Mouse (Mus musculus): ENCODE results near the gene Rxra. TPM values are rescaled to one million over a fixed set of nuclear protein-coding genes. Genes with fewer than 3 reads are reported as not detected.

The Rxra gene
- polyA plus RNA-seq, 1 experiment from 2014 or later = 4.4 TPM

DNA sequence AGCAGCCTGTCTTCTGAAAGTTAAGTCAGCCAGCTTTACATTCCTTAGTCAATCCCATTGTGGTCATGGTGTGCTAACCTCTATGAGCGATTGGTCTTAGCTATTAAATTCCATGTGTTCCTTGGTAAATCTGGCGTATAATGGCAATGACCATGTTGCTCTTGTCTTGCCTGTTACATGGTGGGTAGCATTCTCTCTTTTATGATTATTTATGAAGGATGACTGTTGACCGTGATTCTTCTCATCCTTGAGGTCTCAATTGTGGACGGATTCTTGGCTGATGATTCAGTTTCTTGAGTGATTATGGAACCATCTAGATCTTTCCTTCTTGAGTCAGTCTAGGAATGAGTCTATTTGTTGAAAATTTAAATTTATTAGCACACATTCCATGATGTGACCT lies 133.7 kb downstream of the Rxra start:
- peaks cover 3% of the 10 kb centered on the region; the same call in 1 of the 2 replicates for H3K4me1 ChIP-seq (replicated peaks)
- no peak overlapping the region for H3K9ac ChIP-seq (replicated peaks)
- no peaks in the 10 kb centered on the region for H3K36me3 ChIP-seq
- no peak for ATAC-seq
- no peak overlapping the region for H3K27ac ChIP-seq
- H3K4me3 ChIP-seq (replicated peaks) = no peak overlapping the region
- no peak overlapping the region for H3K4me2 ChIP-seq (replicated peaks)
- 96% methylated on average over 4 of the region's 4 CpGs for WGBS
- peaks cover 3% of the 10 kb centered on the region; the same call in 1 of the 2 replicates for H3K9me3 ChIP-seq
- no peaks in the 10 kb centered on the region for H3K27me3 ChIP-seq

Other genes starting within 250 kb of the Rxra start
- gene Vav2, start 249.4 kb upstream of the Rxra start, polyA plus RNA-seq (2015; fragmentation: Nextera tagmentation; extraction: Ambion mirVana) = 12.7 and 15.4 TPM in 2 replicates
- 27.9 and 29.0 TPM in 2 replicates for gene Brd3os, start 234.1 kb upstream of the Rxra start, polyA plus RNA-seq (2015; fragmentation: Nextera tagmentation; extraction: Ambion mirVana)
- 145 and 153 TPM in 2 replicates for gene Brd3, start 168.8 kb upstream of the Rxra start, polyA plus RNA-seq (2015; fragmentation: Nextera tagmentation; extraction: Ambion mirVana)
- 46.6 and 49.1 TPM in 2 replicates for gene Wdr5, start 161.3 kb upstream of the Rxra start, polyA plus RNA-seq (2015; fragmentation: Nextera tagmentation; extraction: Ambion mirVana)
- gene Col5a1, start 210.0 kb downstream of the Rxra start, polyA plus RNA-seq (2015; fragmentation: Nextera tagmentation; extraction: Ambion mirVana) = 7.1 and 9.2 TPM in 2 replicates